Mouse (Mus musculus): Measurements from ENCODE around the gene Olfr930. TPM values are rescaled to one million over a fixed set of nuclear protein-coding genes. Genes with fewer than 3 reads are reported as not detected.

The Olfr930 gene
- not detected in 2 replicates for polyA plus RNA-seq (2014; fragmentation: Nextera tagmentation; extraction: Ambion mirVana)

- Histone ChIP-seq H3K9ac (ENCODE audit: low read length) (no peak within 1 kb of the TSS), H3K4me3 (ENCODE audit: low read depth, low read length) (no peak within 1 kb of the TSS), H3K4me1 (ENCODE audit: control insufficient read depth, insufficient read depth, low read length) (no peaks in the 10 kb centered on the region), H3K9me3 (ENCODE audit: control insufficient read depth, low read length) (no peaks in the 10 kb centered on the region), H3K4me2 (ENCODE audit: low read depth, severe bottlenecking) (no peak within 1 kb of the TSS), H3K36me3 (ENCODE audit: control insufficient read depth, insufficient read depth, low read length) (no peaks in the 10 kb centered on the region), H3K27me3 (ENCODE audit: control insufficient read depth, insufficient read depth, low read length) (no peaks in the 10 kb centered on the region), H3K27ac (replicated peaks; ENCODE audit: low read depth, low read length) (no peak within 1 kb of the TSS)
- no peak for ATAC-seq (ENCODE audit: insufficient number of reproducible peaks, low FRiP score, low TSS enrichment, low read depth)
- DNase-seq (ENCODE audit: low spot score) = no peak
Measured at GRCm38 (mm10) chr9:38929509-38929908, at the start of gene Olfr930. Gene Olfr930, plus strand, starts transcription at chr9:38929809.

DNA sequence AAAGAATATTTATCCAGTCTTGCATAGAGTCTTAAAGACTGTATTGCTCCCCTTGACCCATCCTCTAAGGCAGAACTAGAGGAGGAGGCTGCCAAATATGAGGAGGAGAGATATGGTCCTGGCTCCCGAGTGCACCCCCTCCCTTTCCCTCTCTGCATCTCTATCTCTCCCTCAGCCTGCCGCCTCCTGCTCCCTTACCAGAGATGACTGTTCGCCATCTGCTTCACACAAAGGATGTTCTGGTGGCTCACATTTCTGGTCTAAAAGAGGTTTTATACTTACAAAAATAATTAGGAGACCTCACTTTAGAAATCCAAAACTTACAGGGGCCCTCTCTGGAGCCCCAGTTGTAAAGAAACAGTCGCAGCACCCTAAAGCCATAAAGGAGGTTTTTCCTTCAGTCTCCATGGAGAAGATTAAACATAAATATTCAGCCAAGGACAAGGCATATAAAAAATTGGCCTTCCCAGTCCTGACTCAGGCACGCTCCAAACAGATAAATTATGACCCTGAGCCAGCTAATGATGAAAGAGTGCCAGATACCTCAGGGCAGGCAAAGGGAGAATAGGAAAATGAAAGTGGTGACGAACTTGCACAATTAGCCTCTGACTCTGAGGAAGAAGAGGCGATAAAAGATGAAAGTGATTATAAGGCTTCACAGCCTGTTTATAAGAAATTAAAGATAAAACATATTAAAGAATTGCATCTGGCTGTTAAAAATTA, 24.0 kb downstream of the Olfr930 start:
- Histone ChIP-seq H3K9ac (ENCODE audit: low read length) (no peak overlapping the region), H3K4me3 (ENCODE audit: low read depth, low read length) (no peak overlapping the region), H3K36me3 (ENCODE audit: control insufficient read depth, insufficient read depth, low read length) (no peaks in the 10 kb centered on the region), H3K4me2 (ENCODE audit: low read depth, severe bottlenecking) (no peak overlapping the region), H3K9me3 (ENCODE audit: control insufficient read depth, low read length) (no peaks in the 10 kb centered on the region), H3K27me3 (ENCODE audit: control insufficient read depth, insufficient read depth, low read length) (no peaks in the 10 kb centered on the region), H3K4me1 (ENCODE audit: control insufficient read depth, insufficient read depth, low read length) (no peaks in the 10 kb centered on the region), H3K27ac (replicated peaks; ENCODE audit: low read depth, low read length) (no peak overlapping the region)
- ATAC-seq (ENCODE audit: insufficient number of reproducible peaks, low FRiP score, low TSS enrichment, low read depth) (no peak), DNase-seq (ENCODE audit: low spot score) (no peak)
- 25% methylated on average over 7 of the region's 7 CpGs for WGBS

DNA sequence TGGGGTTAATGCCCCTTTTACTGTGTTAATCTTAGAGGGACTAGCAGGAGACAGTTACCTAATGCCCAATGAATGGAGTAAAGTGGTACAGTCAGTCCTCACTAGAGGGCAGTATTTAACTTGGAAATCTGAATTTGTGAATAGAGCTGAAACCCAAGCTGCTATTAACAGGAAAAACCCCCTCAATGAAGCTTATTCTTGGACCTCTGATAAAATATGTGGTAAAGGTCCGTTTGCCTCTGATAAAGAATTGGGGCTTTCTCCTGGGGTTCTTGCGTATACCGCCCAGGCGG, 24.5 kb downstream of the Olfr930 start:
- Histone ChIP-seq H3K4me3 (ENCODE audit: low read depth, low read length) (no peak overlapping the region), H3K9me3 (ENCODE audit: control insufficient read depth, low read length) (no peaks in the 10 kb centered on the region), H3K27me3 (ENCODE audit: control insufficient read depth, insufficient read depth, low read length) (no peaks in the 10 kb centered on the region), H3K36me3 (ENCODE audit: control insufficient read depth, insufficient read depth, low read length) (no peaks in the 10 kb centered on the region), H3K4me2 (ENCODE audit: low read depth, severe bottlenecking) (no peak overlapping the region), H3K27ac (replicated peaks; ENCODE audit: low read depth, low read length) (no peak overlapping the region), H3K9ac (ENCODE audit: low read length) (no peak overlapping the region), H3K4me1 (ENCODE audit: control insufficient read depth, insufficient read depth, low read length) (no peaks in the 10 kb centered on the region)
- DNase-seq (ENCODE audit: low spot score) (no peak), ATAC-seq (ENCODE audit: insufficient number of reproducible peaks, low FRiP score, low TSS enrichment, low read depth) (no peak)
- 82% methylated on average over 4 of the region's 4 CpGs for WGBS

DNA sequence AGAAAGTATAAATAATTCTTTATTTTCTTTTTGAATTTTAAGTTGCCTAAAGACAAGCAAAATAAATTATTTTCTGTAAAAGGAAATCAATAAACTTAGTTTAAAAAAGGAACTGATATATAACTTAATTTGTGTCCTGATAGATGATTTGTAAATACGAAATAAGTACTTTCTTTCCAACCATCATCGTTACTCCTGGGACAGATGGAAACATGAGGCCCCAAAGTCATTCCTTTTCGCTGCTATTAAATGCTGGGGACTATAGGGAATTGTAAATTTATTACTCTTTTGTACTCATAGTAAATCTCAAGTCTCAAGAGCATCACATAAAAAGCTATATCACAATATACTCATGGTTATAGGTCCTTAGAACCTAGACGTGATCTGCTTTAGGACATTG, 42.4 kb downstream of the Olfr930 start, which contains the start of gene Olfr933:
Gene Olfr933, plus strand, starts transcription at position 301 of the 400 bp plus-strand sequence.
- H3K36me3 ChIP-seq (ENCODE audit: control insufficient read depth, insufficient read depth, low read length) = no peaks in the 10 kb centered on the region
- 84% methylated on average over 4 of the region's 4 CpGs for WGBS
- H3K9me3 ChIP-seq (ENCODE audit: control insufficient read depth, low read length) = no peaks in the 10 kb centered on the region
- DNase-seq (ENCODE audit: low spot score) = no peak
- H3K27ac ChIP-seq (replicated peaks; ENCODE audit: low read depth, low read length) = no peak within 1 kb of the TSS
- H3K27me3 ChIP-seq (ENCODE audit: control insufficient read depth, insufficient read depth, low read length) = no peaks in the 10 kb centered on the region
- H3K4me1 ChIP-seq (ENCODE audit: control insufficient read depth, insufficient read depth, low read length) = no peaks in the 10 kb centered on the region
- no peak within 1 kb of the TSS for H3K9ac ChIP-seq (ENCODE audit: low read length)
- no peak within 1 kb of the TSS for H3K4me3 ChIP-seq (ENCODE audit: low read depth, low read length)
- no peak within 1 kb of the TSS for H3K4me2 ChIP-seq (ENCODE audit: low read depth, severe bottlenecking)
- ATAC-seq (ENCODE audit: insufficient number of reproducible peaks, low FRiP score, low TSS enrichment, low read depth) = no peak

Other genes starting within 250 kb of the Olfr930 start
- not detected in 2 replicates for gene Olfr919, start 226.1 kb upstream of the Olfr930 start, polyA plus RNA-seq (2014; fragmentation: Nextera tagmentation; extraction: Ambion mirVana)
- 10.2 and 11.9 TPM in 2 replicates for gene Vwa5a, start 211.5 kb upstream of the Olfr930 start, polyA plus RNA-seq (2014; fragmentation: Nextera tagmentation; extraction: Ambion mirVana)
- gene Olfr920, start 177.5 kb upstream of the Olfr930 start, polyA plus RNA-seq (2014; fragmentation: Nextera tagmentation; extraction: Ambion mirVana) = 0.03 TPM in 1 of 2 replicates, not detected in the other
- gene Olfr921, start 156.7 kb upstream of the Olfr930 start, polyA plus RNA-seq (2014; fragmentation: Nextera tagmentation; extraction: Ambion mirVana) = not detected in 2 replicates
- not detected in 2 replicates for gene Olfr922, start 115.2 kb upstream of the Olfr930 start, polyA plus RNA-seq (2014; fragmentation: Nextera tagmentation; extraction: Ambion mirVana)
- not detected in 2 replicates for gene Olfr923, start 103.3 kb upstream of the Olfr930 start, polyA plus RNA-seq (2014; fragmentation: Nextera tagmentation; extraction: Ambion mirVana)
- gene Olfr924, start 85.4 kb upstream of the Olfr930 start, polyA plus RNA-seq (2014; fragmentation: Nextera tagmentation; extraction: Ambion mirVana) = not detected in 2 replicates
- gene Olfr26, start 74.7 kb upstream of the Olfr930 start, polyA plus RNA-seq (2014; fragmentation: Nextera tagmentation; extraction: Ambion mirVana) = not detected in 2 replicates
- not detected in 2 replicates for gene Olfr926, start 52.7 kb upstream of the Olfr930 start, polyA plus RNA-seq (2014; fragmentation: Nextera tagmentation; extraction: Ambion mirVana)
- not detected in 2 replicates for gene Olfr933, start 42.5 kb downstream of the Olfr930 start, polyA plus RNA-seq (2014; fragmentation: Nextera tagmentation; extraction: Ambion mirVana)
- gene Olfr934, start 58.5 kb downstream of the Olfr930 start, polyA plus RNA-seq (2014; fragmentation: Nextera tagmentation; extraction: Ambion mirVana) = not detected in 2 replicates
- not detected in 2 replicates for gene Olfr935, start 69.9 kb downstream of the Olfr930 start, polyA plus RNA-seq (2014; fragmentation: Nextera tagmentation; extraction: Ambion mirVana)
- not detected in 2 replicates for gene Olfr146, start 93.6 kb downstream of the Olfr930 start, polyA plus RNA-seq (2014; fragmentation: Nextera tagmentation; extraction: Ambion mirVana)
- gene Olfr937, start 135.1 kb downstream of the Olfr930 start, polyA plus RNA-seq (2014; fragmentation: Nextera tagmentation; extraction: Ambion mirVana) = not detected in 2 replicates
- gene Olfr938, start 149.1 kb downstream of the Olfr930 start, polyA plus RNA-seq (2014; fragmentation: Nextera tagmentation; extraction: Ambion mirVana) = not detected in 2 replicates
- gene Olfr27, start 198.3 kb downstream of the Olfr930 start, polyA plus RNA-seq (2014; fragmentation: Nextera tagmentation; extraction: Ambion mirVana) = not detected in 2 replicates
- gene Olfr943, start 236.5 kb downstream of the Olfr930 start, polyA plus RNA-seq (2014; fragmentation: Nextera tagmentation; extraction: Ambion mirVana) = not detected in 2 replicates